Mouse (Mus musculus) ES-Bruce4 (cell line): ENCODE measurements around the gene Uroc1.

Experiments
- CTCF ChIP-seq: IDR thresholded peaks from one replicate; pipeline ENCODE4 v1.8.1; 2011; ENCODE audit warnings: low read depth, low read length
- EP300 ChIP-seq: IDR thresholded peaks from 2 replicates; pipeline ENCODE4 v1.6.1; 2011; ENCODE audit warnings: low read depth, low read length; ENCODE audit not compliant: insufficient read depth
- POLR2A ChIP-seq: IDR thresholded peaks from one replicate; pipeline ENCODE4 v1.8.1; 2011; ENCODE audit warnings: low read length; ENCODE audit not compliant: insufficient read depth

DNA sequence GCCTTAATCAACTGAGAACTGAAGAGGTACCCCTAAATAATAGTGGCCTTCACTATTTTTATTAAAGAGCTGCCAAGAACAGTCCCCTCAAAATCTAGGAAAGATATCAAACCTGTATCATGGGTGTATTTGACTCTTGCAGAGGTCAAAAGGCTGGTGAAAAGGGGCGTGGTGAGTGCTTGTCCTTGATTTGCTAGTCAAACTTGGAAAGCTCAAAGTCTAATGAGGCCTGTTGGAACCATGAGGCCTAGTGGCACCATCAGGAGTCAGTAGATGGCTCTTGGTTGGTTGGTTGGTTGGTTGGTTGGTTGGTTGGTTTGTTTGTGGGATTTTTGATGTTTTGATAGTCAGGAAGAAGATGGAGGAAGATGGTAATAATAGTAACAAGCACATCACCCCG is 62.7 kb downstream of the Uroc1 start:
- TF ChIP-seq POLR2A: no peak
- TF ChIP-seq CTCF: no peak
- no peak for TF ChIP-seq EP300
